Mouse (Mus musculus) left cerebral cortex, postnatal 36 days (tissue): ENCODE data around the gene Mrpl19. TPM values are rescaled to one million over a fixed set of nuclear protein-coding genes. Genes with fewer than 3 reads are reported as not detected.
A peak's percentile ranks its signal among the peaks of the same experiment; 100 is the strongest.

Experiments
- DNase-seq, 2 experiments: peaks; one replicate each; pipeline ENCODE4 v3.0.0; 2021 to 2022; ENCODE audit warnings: low spot score in 2 of 2, mixed read lengths in 1 of 2
- intact Hi-C: fragments of 180-260 bp; cut with DNase I; formaldehyde crosslinking; loops from one replicate; pipeline ENCODE4 v1.15.1; 2025
- total RNA-seq, 2 experiments: library from RNA; stranded (reverse); gene quantifications; 2 replicates each; pipeline ENCODE4 v1.2.3; 2021

The Mrpl19 gene
- 10 to 100 TPM; 31.4 to 43.3 TPM for total RNA-seq

GRCm38 (mm10) chr6:81965296-81966067, at the start of gene Mrpl19:
Mrpl19 (minus strand) TSS chr6:81965958.
- peak; percentile 93 to 94 for DNase-seq
- intact Hi-C loops, result no loop called here

GRCm38 (mm10) chr6:82012392-82012791, 46.6 kb upstream of the Mrpl19 start:
- intact Hi-C loops, result no loop called here
- no peak for DNase-seq

- no peak for DNase-seq
- intact Hi-C loops, result no loop called here
Observed at GRCm38 (mm10) chr6:81990049-81990810, 24.5 kb upstream of the Mrpl19 start.

GRCm38 (mm10) chr6:81988341-81988740, 22.6 kb upstream of the Mrpl19 start:
- no peak for DNase-seq
- intact Hi-C loops, result no loop called here

- intact Hi-C loops, result loop anchor here (1.0 to 2.0 kb wide), 2 partner anchors 53 to 132 kb away; partner anchors contain the start of gene Eva1a
- DNase-seq, result peak; percentile 29 to 33
Observed at GRCm38 (mm10) chr6:81987580-81987979, 21.8 kb upstream of the Mrpl19 start.

- peak; percentile 73 to 79 for DNase-seq
- intact Hi-C loops, result loop anchor here (1.0 to 2.0 kb wide), 2 partner anchors 54 to 132 kb away; partner anchors contain the start of gene Eva1a
Observed at GRCm38 (mm10) chr6:81987010-81987409, 21.3 kb upstream of the Mrpl19 start.

GRCm38 (mm10) chr6:81986599-81986998, 20.8 kb upstream of the Mrpl19 start:
- intact Hi-C loops, result loop anchor here (2.0 kb wide), 1 partner anchor 54 kb away; the partner anchor contains the start of gene Eva1a
- no peak for DNase-seq

- intact Hi-C loops, result loop anchor here (2.0 kb wide), 1 partner anchor 55 kb away; the partner anchor contains the start of gene Eva1a
- no peak for DNase-seq
Observed at GRCm38 (mm10) chr6:81986171-81986570, 20.4 kb upstream of the Mrpl19 start.

GRCm38 (mm10) chr6:81979286-81979685, 13.5 kb upstream of the Mrpl19 start:
- intact Hi-C loops, result loop anchor here (5.0 kb wide), 1 partner anchor 723 kb away; no protein-coding TSS in a partner anchor
- DNase-seq, result no peak

GRCm38 (mm10) chr6:81975971-81976621, 10.3 kb upstream of the Mrpl19 start:
- DNase-seq, result peak; percentile 69 to 76
- intact Hi-C loops, result loop anchor here (1.0 to 5.0 kb wide), 3 partner anchors 143 to 726 kb away; no protein-coding TSS in a partner anchor

GRCm38 (mm10) chr6:81972595-81972994, 6.8 kb upstream of the Mrpl19 start:
- DNase-seq, result no peak
- intact Hi-C loops, result no loop called here

GRCm38 (mm10) chr6:81971196-81971595, 5.4 kb upstream of the Mrpl19 start:
- no peak for DNase-seq
- intact Hi-C loops, result no loop called here

- intact Hi-C loops, result no loop called here
- DNase-seq, result no peak
Observed at GRCm38 (mm10) chr6:81966068-81966544, 348 bp upstream of the Mrpl19 start.

- no peak for DNase-seq
- intact Hi-C loops, result no loop called here
Observed at GRCm38 (mm10) chr6:81960284-81960683, 5.5 kb downstream of the Mrpl19 start.

- intact Hi-C loops, result loop anchor here (10.0 kb wide), 1 partner anchor 125 kb away; no protein-coding TSS in a partner anchor
Observed at GRCm38 (mm10) chr6:81959866-81960265, 5.9 kb downstream of the Mrpl19 start.

GRCm38 (mm10) chr6:81957992-81958391, 7.8 kb downstream of the Mrpl19 start:
- intact Hi-C loops, result loop anchor here (10.0 kb wide), 1 partner anchor 123 kb away; no protein-coding TSS in a partner anchor

More at GRCm38 (mm10) chr6:81959866-81960265, 5.9 kb downstream of the Mrpl19 start:
- no peak for DNase-seq

GRCm38 (mm10) chr6:81956399-81956798, 9.4 kb downstream of the Mrpl19 start:
- intact Hi-C loops, result loop anchor here (10.0 kb wide), 1 partner anchor 122 kb away; no protein-coding TSS in a partner anchor
- no peak for DNase-seq

More at GRCm38 (mm10) chr6:81957992-81958391, 7.8 kb downstream of the Mrpl19 start:
- no peak for DNase-seq

- intact Hi-C loops, result loop anchor here (10.0 kb wide), 1 partner anchor 120 kb away; no protein-coding TSS in a partner anchor
- no peak for DNase-seq
Observed at GRCm38 (mm10) chr6:81955133-81955532, 10.6 kb downstream of the Mrpl19 start.

- no peak for DNase-seq
- intact Hi-C loops, result no loop called here
Observed at GRCm38 (mm10) chr6:81946906-81947305, 18.9 kb downstream of the Mrpl19 start.
